ENCODE assay signal across 8 mouse cellular contexts in genomic region chr6:48047450-48048351, GRCm38 (mm10). TPM values are rescaled to one million over a fixed set of nuclear protein-coding genes. Genes with fewer than 3 reads are reported as not detected.
DNase-seq lines count a peak whose midpoint lies in the region; ATAC-seq lines count a peak whose summit lies in the region.

No protein-coding gene starts in this region.

- H3K4me1 ChIP-seq in forebrain, embryonic 12.5 days = peaks cover 13% of the 10 kb centered on the region
- H3K4me1 ChIP-seq in hindbrain, embryonic 13.5 days (replicated peaks) = peaks cover 25% of the 10 kb centered on the region
- H3K4me1 ChIP-seq in limb, embryonic 13.5 days = peaks cover 21% of the 10 kb centered on the region
- H3K4me1 ChIP-seq in midbrain, embryonic 11.5 days (ENCODE audit: control insufficient read depth, insufficient read depth, low read length) = peaks cover 12% of the 10 kb centered on the region; the same call in 1 of the 2 replicates

- WGBS in forebrain, embryonic 12.5 days = under 1% methylated on average over 60 of the region's 150 CpGs
- WGBS in hindbrain, embryonic 13.5 days = under 1% methylated on average over 73 of the region's 150 CpGs
- WGBS in limb, embryonic 13.5 days = under 1% methylated on average over 127 of the region's 150 CpGs
- under 1% methylated on average over 79 of the region's 150 CpGs for WGBS in midbrain, embryonic 11.5 days

- H3K36me3 ChIP-seq in forebrain, embryonic 12.5 days (replicated peaks) = peaks cover 22% of the 10 kb centered on the region
- H3K36me3 ChIP-seq in hindbrain, embryonic 13.5 days = peaks cover 24% of the 10 kb centered on the region
- H3K36me3 ChIP-seq in limb, embryonic 13.5 days = peaks cover 23% of the 10 kb centered on the region
- H3K36me3 ChIP-seq in midbrain, embryonic 11.5 days (ENCODE audit: control insufficient read depth, insufficient read depth, low read length) = 0 out of 2 replicates have a peak, but pooled peaks cover 5% of the 10 kb centered on the region
- peaks cover 4% of the 10 kb centered on the region for H3K36me3 ChIP-seq in splenic B cell, adult 2 months (ENCODE audit: control insufficient read depth, insufficient read depth, low read length, poor library complexity, severe bottlenecking)

- H3K27me3 ChIP-seq in forebrain, embryonic 12.5 days = no peaks in the 10 kb centered on the region
- no peaks in the 10 kb centered on the region for H3K27me3 ChIP-seq in hindbrain, embryonic 13.5 days
- H3K27me3 ChIP-seq in limb, embryonic 13.5 days = no peaks in the 10 kb centered on the region
- no peaks in the 10 kb centered on the region for H3K27me3 ChIP-seq in midbrain, embryonic 11.5 days (ENCODE audit: control insufficient read depth, insufficient read depth, low read length)
- H3K27me3 ChIP-seq in splenic B cell, adult 2 months (ENCODE audit: control insufficient read depth, insufficient read depth, low read length, poor library complexity, severe bottlenecking) = no peaks in the 10 kb centered on the region

- peak overlapping the region; percentile 64 for H3K4me2 ChIP-seq in forebrain, embryonic 12.5 days
- peak overlapping the region; percentile 82 for H3K4me2 ChIP-seq in hindbrain, embryonic 13.5 days
- H3K4me2 ChIP-seq in limb, embryonic 13.5 days (replicated peaks) = peak overlapping the region; percentile 92
- H3K4me2 ChIP-seq in midbrain, embryonic 11.5 days = peak overlapping the region; percentile 64

- H3K9me3 ChIP-seq in forebrain, embryonic 12.5 days = no peaks in the 10 kb centered on the region
- H3K9me3 ChIP-seq in hindbrain, embryonic 13.5 days = no peaks in the 10 kb centered on the region
- H3K9me3 ChIP-seq in limb, embryonic 13.5 days = no peaks in the 10 kb centered on the region
- no peaks in the 10 kb centered on the region for H3K9me3 ChIP-seq in midbrain, embryonic 11.5 days (ENCODE audit: control insufficient read depth, low read length)

- DNase-seq in layer of hippocampus, postnatal 10 days (ENCODE audit: low spot score in 2 of 2) = peak; percentile 50 to 59
- no peak for DNase-seq in layer of hippocampus, adult 9-10 months (ENCODE audit: low spot score)
- peak; percentile 55 for DNase-seq in cerebellum, adult 11 months
- DNase-seq in midbrain, embryonic 11.5 days (ENCODE audit: low spot score, missing footprints) = peak; percentile 92
- peak; percentile 39 for DNase-seq in splenic B cell, adult 2 months (ENCODE audit: low read depth, low spot score)

- peak overlapping the region; percentile 87 for H3K9ac ChIP-seq in forebrain, embryonic 12.5 days
- peak overlapping the region; percentile 88 for H3K9ac ChIP-seq in hindbrain, embryonic 13.5 days
- H3K9ac ChIP-seq in limb, embryonic 13.5 days = peak overlapping the region; percentile 89
- peak overlapping the region; percentile 83 for H3K9ac ChIP-seq in midbrain, embryonic 11.5 days (ENCODE audit: low read length)

- peak; percentile 69 for ATAC-seq in forebrain, embryonic 12.5 days (ENCODE audit: low FRiP score)
- ATAC-seq in hindbrain, embryonic 13.5 days (ENCODE audit: low FRiP score) = peak; percentile 60
- ATAC-seq in limb, embryonic 13.5 days (ENCODE audit: low FRiP score, low read depth) = peak; percentile 79
- ATAC-seq in midbrain, embryonic 11.5 days (ENCODE audit: low FRiP score) = peak; percentile 70

- peak overlapping the region; percentile 94 for H3K27ac ChIP-seq in forebrain, embryonic 12.5 days
- H3K27ac ChIP-seq in hindbrain, embryonic 13.5 days = peak overlapping the region; percentile 92
- H3K27ac ChIP-seq in limb, embryonic 13.5 days = peak overlapping the region; percentile 89
- peak overlapping the region; percentile 84 for H3K27ac ChIP-seq in midbrain, embryonic 11.5 days (ENCODE audit: low read depth, low read length)

- peak overlapping the region; percentile 83 for H3K4me3 ChIP-seq in forebrain, embryonic 12.5 days (replicated peaks)
- H3K4me3 ChIP-seq in hindbrain, embryonic 13.5 days = peak overlapping the region; percentile 87
- peak overlapping the region; percentile 86 for H3K4me3 ChIP-seq in limb, embryonic 13.5 days
- peak overlapping the region; percentile 91 for H3K4me3 ChIP-seq in midbrain, embryonic 11.5 days (ENCODE audit: low read depth, low read length)

RNA-seq across cellular contexts. Expression of gene Zfp777, which starts 1.0 kb away (rescaled TPM):
- 10 to 100 TPM; 36.6 to 44.9 TPM for total RNA-seq in layer of hippocampus, postnatal 10 days (2021)
- polyA plus RNA-seq in forebrain, embryonic 12.5 days (2016; fragmentation: Nextera tagmentation; extraction: Ambion mirVana) = 10.8 and 11.8 TPM in 2 replicates
- 8.5 and 8.9 TPM in 2 replicates for polyA plus RNA-seq in hindbrain, embryonic 13.5 days (2015; fragmentation: Nextera tagmentation; extraction: Ambion mirVana)
- 9.1 and 9.4 TPM in 2 replicates for polyA plus RNA-seq in limb, embryonic 13.5 days (2015; fragmentation: Nextera tagmentation; extraction: Ambion mirVana)
- polyA plus RNA-seq in midbrain, embryonic 11.5 days (2014; fragmentation: Nextera tagmentation; extraction: Ambion mirVana) = 9.2 and 9.5 TPM in 2 replicates

RNA-seq across cellular contexts. Expression of gene Zfp746, which starts 38.7 kb away (rescaled TPM):
- 10 to 100 TPM; 27.5 to 29.6 TPM for total RNA-seq in layer of hippocampus, postnatal 10 days (2021)
- 27.4 and 28.3 TPM in 2 replicates for polyA plus RNA-seq in forebrain, embryonic 12.5 days (2016; fragmentation: Nextera tagmentation; extraction: Ambion mirVana)
- polyA plus RNA-seq in hindbrain, embryonic 13.5 days (2015; fragmentation: Nextera tagmentation; extraction: Ambion mirVana) = 17.6 and 21.6 TPM in 2 replicates
- polyA plus RNA-seq in limb, embryonic 13.5 days (2015; fragmentation: Nextera tagmentation; extraction: Ambion mirVana) = 19.5 and 21.9 TPM in 2 replicates
- polyA plus RNA-seq in midbrain, embryonic 11.5 days (2014; fragmentation: Nextera tagmentation; extraction: Ambion mirVana) = 20.0 and 21.1 TPM in 2 replicates
